ENCODE assay signal across 36 mouse cellular contexts in genomic region chr4:35105115-35105773, GRCm38 (mm10). TPM values are rescaled to one million over a fixed set of nuclear protein-coding genes. Genes with fewer than 3 reads are reported as not detected.
"Had no signal": no experiment of that assay in that cellular context is flagged by ENCODE, and none has a peak within 500 bp of the region (broad histone marks: within the 10 kb centered on the region; RNA-seq: fewer than 3 reads in every experiment).

No protein-coding gene starts in this region.

- H3K4me2 ChIP-seq: heart, embryonic 12.5 days; hindbrain, embryonic 13.5 days; hindbrain, embryonic 15.5 days; limb, embryonic 13.5 days; limb, embryonic 15.5 days; liver, embryonic 12.5 days had no signal

- H3K4me3 ChIP-seq: heart, adult 2 months; heart, embryonic 10.5 days; heart, embryonic 12.5 days; hindbrain, embryonic 10.5 days; hindbrain, embryonic 13.5 days; hindbrain, embryonic 15.5 days; limb, embryonic 13.5 days; limb, embryonic 15.5 days; liver, embryonic 12.5 days had no signal

- H3K9ac ChIP-seq: heart, embryonic 12.5 days; hindbrain, embryonic 13.5 days; hindbrain, embryonic 15.5 days; limb, embryonic 13.5 days; limb, embryonic 15.5 days; liver, embryonic 12.5 days; liver, embryonic 14.5 days had no signal

- DNase-seq: gastrocnemius, postnatal 14 days; gastrocnemius, postnatal 36 days; heart, adult 2 months; heart, postnatal 10 days; heart, postnatal 4 days; kidney, adult 11 months; kidney, adult 8-10 months; kidney, postnatal 10 days; kidney, postnatal 25 days; layer of hippocampus, adult 9-11 months; layer of hippocampus, postnatal 36 days; left cerebral cortex, postnatal 4 days had no signal

- H3K27ac ChIP-seq: heart, adult 2 months; heart, embryonic 10.5 days; hindbrain, embryonic 10.5 days; hindbrain, embryonic 13.5 days; hindbrain, embryonic 15.5 days; hindbrain, postnatal 0 days; limb, embryonic 13.5 days; limb, embryonic 15.5 days; liver, embryonic 12.5 days; liver, embryonic 14.5 days had no signal

- ATAC-seq: hindbrain, postnatal 0 days; liver, embryonic 12.5 days had no signal

- H3K4me1 ChIP-seq: heart, embryonic 12.5 days had no signal

- H3K27me3 ChIP-seq: heart, embryonic 12.5 days; hindbrain, embryonic 13.5 days; hindbrain, embryonic 15.5 days; limb, embryonic 13.5 days; limb, embryonic 15.5 days; liver, embryonic 12.5 days had no signal

- H3K9me3 ChIP-seq: heart, embryonic 10.5 days; heart, embryonic 12.5 days; hindbrain, embryonic 10.5 days; hindbrain, embryonic 13.5 days; hindbrain, embryonic 15.5 days; limb, embryonic 13.5 days; limb, embryonic 15.5 days; liver, embryonic 12.5 days had no signal

- H3K36me3 ChIP-seq: heart, embryonic 10.5 days; heart, embryonic 12.5 days; hindbrain, embryonic 13.5 days; hindbrain, embryonic 15.5 days; limb, embryonic 13.5 days; limb, embryonic 15.5 days; liver, embryonic 12.5 days had no signal

RNA-seq across cellular contexts. Expression of gene Ifnk, which starts 46.6 kb away (rescaled TPM):
- total RNA-seq: gastrocnemius, adult 18-20 months; gastrocnemius, adult 8-10 months; gastrocnemius, postnatal 14 days; gastrocnemius, postnatal 36 days; heart, adult 2 months; heart, postnatal 10 days; heart, postnatal 25 days; heart, postnatal 4 days; hindbrain, postnatal 0 days; layer of hippocampus, adult 18-20 months; layer of hippocampus, adult 8-10 months; layer of hippocampus, postnatal 14 days; layer of hippocampus, postnatal 36 days; left cerebral cortex, adult 18-20 months; left cerebral cortex, adult 8-10 months; left cerebral cortex, postnatal 10 days; left cerebral cortex, postnatal 25 days; left cerebral cortex, postnatal 4 days had no signal
- polyA plus RNA-seq: gonadal fat pad, adult 2 months; heart, adult 2 months; heart, embryonic 12.5 days; heart, embryonic 14.5 days; hindbrain, embryonic 13.5 days; hindbrain, postnatal 0 days; large intestine, adult 2 months; limb, embryonic 11.5 days; liver, embryonic 12.5 days; liver, embryonic 14.5 days had no signal
